Comparison of ENCODE assay signal across 14 mouse cellular contexts in genomic region chr16:6309940-6310339, GRCm38 (mm10).
"Had no signal": no experiment of that assay in that cellular context is flagged by ENCODE, and none has a peak within 500 bp of the region (broad histone marks: within the 10 kb centered on the region; RNA-seq: fewer than 3 reads in every experiment).

No protein-coding gene starts in this region.

- H3K9me3 ChIP-seq: limb, embryonic 10.5 days; liver, embryonic 15.5 days; megakaryocyte, embryonic 14.5 days; midbrain, embryonic 15.5 days; neural tube, embryonic 12.5 days had no signal

- H3K9ac ChIP-seq: liver, embryonic 15.5 days; midbrain, embryonic 15.5 days; neural tube, embryonic 12.5 days had no signal

- ATAC-seq: intestine, postnatal 0 days; midbrain, embryonic 15.5 days had no signal

- H3K36me3 ChIP-seq: limb, embryonic 10.5 days; liver, embryonic 15.5 days; midbrain, embryonic 15.5 days; neural tube, embryonic 12.5 days had no signal

- DNase-seq: kidney, adult 9 months; kidney, postnatal 10 days; spleen, adult 18-20 months; thymus, postnatal 36 days had no signal

- H3K27me3 ChIP-seq: liver, embryonic 15.5 days; megakaryocyte, embryonic 14.5 days; midbrain, embryonic 15.5 days; neural tube, embryonic 12.5 days had no signal

- H3K4me1 ChIP-seq: limb, embryonic 10.5 days; liver, embryonic 15.5 days; megakaryocyte, embryonic 14.5 days; midbrain, embryonic 15.5 days; neural tube, embryonic 12.5 days had no signal

- H3K4me2 ChIP-seq: liver, embryonic 11.5 days; liver, embryonic 15.5 days; midbrain, embryonic 11.5 days; midbrain, embryonic 15.5 days; neural tube, embryonic 12.5 days had no signal

- H3K4me3 ChIP-seq: layer of hippocampus, adult 2 months; limb, embryonic 10.5 days; liver, embryonic 15.5 days; megakaryocyte, embryonic 14.5 days; midbrain, embryonic 15.5 days; neural tube, embryonic 12.5 days had no signal

- H3K27ac ChIP-seq: layer of hippocampus, adult 2 months; limb, embryonic 10.5 days; liver, embryonic 15.5 days; macrophage; midbrain, embryonic 15.5 days; neural tube, embryonic 12.5 days had no signal
